Mouse (Mus musculus) CH12.LX (cell line): ENCODE results near the gene Fxyd3. TPM values are rescaled to one million over a fixed set of nuclear protein-coding genes. Genes with fewer than 3 reads are reported as not detected.

ENCODE experiments used
- DNase-seq: peaks from one replicate; pipeline ENCODE4 v3.0.0-alpha.2; 2013; ENCODE audit errors: extremely low read depth
- H3K27ac ChIP-seq: 2 replicates; pipeline ENCODE4 v1.5.1; 2012; ENCODE audit warnings: low read depth, mild to moderate bottlenecking, control low read depth, moderate library complexity; ENCODE audit not compliant: insufficient read depth
- H3K27me3 ChIP-seq: replicated peaks from 2 replicates; pipeline ENCODE3; 2012; ENCODE audit warnings: inconsistent platforms
- H3K36me3 ChIP-seq, 2 experiments: replicated peaks in 1 of 2; 2 replicates each; pipeline versions ENCODE3 to v1.6.1; 2012; ENCODE audit warnings: inconsistent platforms in 1 of 2, low read length in 1 of 2, mild to moderate bottlenecking in 1 of 2, mixed read lengths in 1 of 2, moderate library complexity in 1 of 2; ENCODE audit not compliant: control insufficient read depth in 1 of 2, insufficient read depth in 1 of 2
- H3K4me1 ChIP-seq, 2 experiments: 2 replicates each; pipeline ENCODE4 v1.6.1; 2012; ENCODE audit warnings: inconsistent platforms in 1 of 2, moderate library complexity in 1 of 2; ENCODE audit not compliant: insufficient read depth in 2 of 2, control insufficient read depth in 1 of 2
- H3K4me2 ChIP-seq: 2 replicates; pipeline ENCODE4 v1.6.1; 2012; ENCODE audit warnings: low read depth, mild to moderate bottlenecking, control low read depth; ENCODE audit not compliant: poor library complexity, insufficient read depth, severe bottlenecking
- H3K4me3 ChIP-seq, 3 experiments: fragments of 150-350 bp in 1 of 3; sonication (generic) in 1 of 3; replicated peaks in 1 of 3; 2 replicates each; pipeline versions ENCODE3 to v1.5.1; 2011 to 2012; ENCODE audit warnings: low read depth in 2 of 3, low read length in 2 of 3, mild to moderate bottlenecking in 2 of 3, moderate library complexity in 2 of 3, control low read depth in 1 of 3, improper control_type of control experiment in 1 of 3, inconsistent platforms in 1 of 3, mixed read lengths in 1 of 3; ENCODE audit not compliant: poor library complexity in 1 of 3
- H3K79me2 ChIP-seq: replicated peaks from 2 replicates; pipeline ENCODE4 v1.6.1; 2012; ENCODE audit warnings: mild to moderate bottlenecking, moderate library complexity; ENCODE audit not compliant: control insufficient read depth, poor library complexity, insufficient read depth, severe bottlenecking; ENCODE audit errors: extremely low read depth
- H3K9ac ChIP-seq: 2 replicates; pipeline ENCODE4 v1.6.1; 2012; ENCODE audit warnings: low read depth, mild to moderate bottlenecking, control low read depth, moderate library complexity; ENCODE audit not compliant: insufficient read depth
- H3K9me3 ChIP-seq: replicated peaks from 2 replicates; pipeline ENCODE3; 2012; ENCODE audit warnings: low read length, inconsistent platforms, mixed read lengths
- BHLHE40 ChIP-seq: IDR thresholded peaks from 2 replicates; pipeline ENCODE4 v1.6.1; 2011; ENCODE audit warnings: mild to moderate bottlenecking, low read depth, low read length, improper control_type of control experiment
- CHD1 ChIP-seq: IDR thresholded peaks from 2 replicates; pipeline ENCODE4 v1.6.1; 2012; ENCODE audit warnings: low read depth, low read length, improper control_type of control experiment, inconsistent platforms
- E2F4 ChIP-seq: IDR thresholded peaks from 2 replicates; pipeline ENCODE4 v1.6.1; 2011; ENCODE audit warnings: low read depth, low read length, improper control_type of control experiment; ENCODE audit not compliant: insufficient replicate concordance
- EP300 ChIP-seq: IDR thresholded peaks from 2 replicates; pipeline ENCODE4 v1.6.1; 2011; ENCODE audit warnings: low read length, improper control_type of control experiment
- HCFC1 ChIP-seq: IDR thresholded peaks from 2 replicates; pipeline ENCODE4 v1.6.1; 2012; ENCODE audit warnings: low read depth, mild to moderate bottlenecking, inconsistent platforms, low read length, improper control_type of control experiment
- JUND ChIP-seq: conservative IDR thresholded peaks from 2 replicates; pipeline ENCODE4 v1.6.1; 2011; ENCODE audit warnings: low read depth, low read length, improper control_type of control experiment
- KAT2A ChIP-seq: IDR thresholded peaks from 2 replicates; pipeline ENCODE4 v1.6.1; 2012; ENCODE audit warnings: low read length, improper control_type of control experiment, inconsistent platforms; ENCODE audit not compliant: insufficient replicate concordance
- MAZ ChIP-seq: IDR thresholded peaks from 2 replicates; pipeline ENCODE4 v1.6.1; 2012; ENCODE audit warnings: low read depth, mild to moderate bottlenecking, inconsistent platforms, low read length, improper control_type of control experiment, moderate library complexity
- MXI1 ChIP-seq: IDR thresholded peaks from 2 replicates; pipeline ENCODE4 v1.6.1; 2011; ENCODE audit warnings: mild to moderate bottlenecking, low read depth, low read length, improper control_type of control experiment
- PAX5 ChIP-seq: IDR thresholded peaks from 2 replicates; pipeline ENCODE4 v1.6.1; 2012; ENCODE audit warnings: low read length, inconsistent platforms, mixed read lengths
- POLR2A ChIP-seq: IDR thresholded peaks from 2 replicates; pipeline ENCODE4 v1.6.1; 2011; ENCODE audit warnings: low read depth, mild to moderate bottlenecking, improper control_type of control experiment, low read length
- RCOR1 ChIP-seq: conservative IDR thresholded peaks from 2 replicates; pipeline ENCODE4 v1.6.1; 2012; ENCODE audit warnings: low read depth, mild to moderate bottlenecking, inconsistent platforms, low read length, improper control_type of control experiment
- SMC3 ChIP-seq: IDR thresholded peaks from 2 replicates; pipeline ENCODE4 v1.6.1; 2011; ENCODE audit warnings: low read depth, low read length, improper control_type of control experiment
- TBP ChIP-seq: conservative IDR thresholded peaks from 2 replicates; pipeline ENCODE4 v1.6.1; 2011; ENCODE audit warnings: low read depth, low read length, improper control_type of control experiment
- TCF12 ChIP-seq: IDR thresholded peaks from 2 replicates; pipeline ENCODE4 v1.6.1; 2014; ENCODE audit warnings: low read depth, mild to moderate bottlenecking, inconsistent platforms, low read length, improper control_type of control experiment
- UBTF ChIP-seq: IDR thresholded peaks from 2 replicates; pipeline ENCODE4 v1.6.1; 2012; ENCODE audit warnings: low read depth, mild to moderate bottlenecking, inconsistent platforms, low read length, improper control_type of control experiment, moderate library complexity
- USF1 ChIP-seq: IDR thresholded peaks from 2 replicates; pipeline ENCODE4 v1.6.1; 2014; ENCODE audit warnings: low read depth, mild to moderate bottlenecking, inconsistent platforms, low read length, improper control_type of control experiment
- USF2 ChIP-seq: conservative IDR thresholded peaks from 2 replicates; pipeline ENCODE4 v1.6.1; 2011; ENCODE audit warnings: low read depth, low read length, improper control_type of control experiment
- ZC3H11A ChIP-seq: IDR thresholded peaks from 2 replicates; pipeline ENCODE4 v1.6.1; 2012; ENCODE audit warnings: low read depth, mild to moderate bottlenecking, inconsistent platforms, low read length, improper control_type of control experiment
- ZNF384 ChIP-seq: IDR thresholded peaks from 2 replicates; pipeline ENCODE4 v1.6.1; 2012; ENCODE audit warnings: low read depth, low read length, improper control_type of control experiment, inconsistent platforms
- dilution Hi-C: fragments of 300-500 bp; cut with MboI; formaldehyde crosslinking; loops from 2 replicates; pipeline ENCODE4 v1.14.3; 2020; ENCODE audit warnings: low sequenced_read_pairs; ENCODE audit not compliant: extremely low pct_unique_long_range_greater_than_20kb, extremely low pct_ligation_motif_present
- in situ Hi-C: fragments of 300-500 bp; cut with MboI; formaldehyde crosslinking; loops from 3 replicates; pipeline ENCODE4 v1.14.3; 2019; ENCODE audit warnings: low sequenced_read_pairs, low pct_ligation_motif_present, low pct_unique_long_range_greater_than_20kb, mixed read lengths
- polyA plus RNA-seq: library from polyadenylated mRNA; unstranded; fragments of >175 nt; gene quantifications from 2 replicates; pipeline ENCODE4 v1.2.1, GENCODE M21; 2012; ENCODE audit warnings: low read depth; ENCODE audit not compliant: insufficient read length
- total RNA-seq, 2 experiments: library from RNA; depleted of rRNA; stranded (reverse); fragments of 300-350 nt in 1 of 2; fragments of >200 nt in 1 of 2; gene quantifications; 2 replicates each; pipeline ENCODE4 v1.2.3; 2012 to 2014

Fxyd3 gene
- total and polyA plus RNA-seq, 3 experiments, result not detected

GRCm38 (mm10) chr7:31060621-31061010 is 15.9 kb downstream of the Fxyd3 start:
- H3K9ac ChIP-seq, result no peak overlapping the region
- no peaks in the 10 kb centered on the region for H3K9me3 ChIP-seq
- in situ Hi-C loops, result loop anchor here (5.0 kb wide), 1 partner anchor 37 kb away; no protein-coding TSS in a partner anchor
- H3K4me3 ChIP-seq, result no peak overlapping the region
- peaks cover 3 to 13% of the 10 kb centered on the region in 2 experiments for H3K4me1 ChIP-seq
- TF ChIP-seq ZC3H11A, result no peak
- TF ChIP-seq RCOR1, result no peak
- no peak for TF ChIP-seq TBP
- TF ChIP-seq MAZ, result no peak
- no peak for TF ChIP-seq E2F4
- TF ChIP-seq CHD1, result no peak
- no peak for TF ChIP-seq MXI1
- TF ChIP-seq HCFC1, result no peak
- TF ChIP-seq BHLHE40, result no peak
- TF ChIP-seq UBTF, result no peak
- TF ChIP-seq TCF12, result no peak
- TF ChIP-seq ZNF384, result no peak
- TF ChIP-seq USF1, result no peak
- no peak for TF ChIP-seq POLR2A
- TF ChIP-seq USF2, result no peak
- TF ChIP-seq KAT2A, result no peak
- TF ChIP-seq, all 38 proteins: peak for 0
- no peaks in the 10 kb centered on the region for H3K36me3 ChIP-seq
- no peak overlapping the region for H3K4me2 ChIP-seq
- dilution Hi-C loops, result no loop called here
- no peak for DNase-seq
- peaks cover 41% of the 10 kb centered on the region for H3K27me3 ChIP-seq
- no peak overlapping the region for H3K27ac ChIP-seq
- H3K79me2 ChIP-seq, result no peaks in the 10 kb centered on the region

GRCm38 (mm10) chr7:31059919-31060620 is 16.4 kb downstream of the Fxyd3 start:
- Histone ChIP-seq H3K4me2 (no peak overlapping the region), H3K4me3 (no peak overlapping the region), H3K79me2 (no peaks in the 10 kb centered on the region), H3K9me3 (no peaks in the 10 kb centered on the region), H3K4me1 (peaks cover 0 to 7% of the 10 kb centered on the region in 2 experiments; a peak in 2 of 4 replicates), H3K27ac (no peak overlapping the region), H3K27me3 (peaks cover 39% of the 10 kb centered on the region), H3K36me3 (no peaks in the 10 kb centered on the region), H3K9ac (no peak overlapping the region)
- in situ Hi-C loops (loop anchor here (5.0 kb wide), 1 partner anchor 37 kb away; no protein-coding TSS in a partner anchor), dilution Hi-C loops (no loop called here)
- no peak for DNase-seq
- TF ChIP-seq ZC3H11A (no peak), JUND (no peak), EP300 (no peak), POLR2A (no peak), PAX5 (no peak), SMC3 (no peak)
